Mouse (Mus musculus): ENCODE data around the gene Kazald1. TPM values are rescaled to one million over a fixed set of nuclear protein-coding genes. Genes with fewer than 3 reads are reported as not detected.
A peak's percentile ranks its signal among the peaks of the same experiment; 100 is the strongest.

Gene Kazald1
- total and polyA plus RNA-seq, 3 experiments: 0.27 to 1.2 (median 0.44) TPM

DNA sequence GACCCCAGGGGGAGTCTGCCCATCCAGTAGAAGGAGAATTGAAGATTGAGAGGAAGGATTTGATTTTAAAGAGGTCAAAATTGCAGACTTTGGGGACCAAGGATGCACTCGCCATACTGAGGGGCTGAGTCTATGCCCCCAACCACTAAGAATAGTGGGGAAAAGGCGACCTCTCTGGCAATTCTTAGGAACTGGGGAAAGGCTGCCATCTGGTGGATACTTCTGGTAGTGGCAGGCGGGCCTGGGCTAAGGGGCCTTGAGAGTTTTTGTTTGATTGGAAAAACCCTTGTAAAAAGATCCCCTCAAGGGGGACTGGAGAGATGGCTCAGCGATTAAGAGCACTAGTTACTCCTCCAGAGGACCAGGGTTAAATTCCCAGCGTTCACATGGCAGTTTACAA, 6.2 kb downstream of the Kazald1 start:
- Histone ChIP-seq H3K4me3 (replicated peaks in 1 of 3; ENCODE audit: low read depth in 2 of 3, low read length in 2 of 3, poor library complexity in 1 of 3) (no peak overlapping the region), H3K4me2 (ENCODE audit: insufficient read depth, low read depth, poor library complexity, severe bottlenecking) (no peak overlapping the region), H3K4me1 (ENCODE audit: control insufficient read depth in 1 of 2, insufficient read depth in 2 of 2) (peaks cover 2 to 15% of the 10 kb centered on the region in 2 experiments; a peak in 2 of 4 replicates), H3K79me2 (replicated peaks; ENCODE audit: control insufficient read depth, extremely low read depth, insufficient read depth, poor library complexity, severe bottlenecking) (no peaks in the 10 kb centered on the region), H3K27me3 (replicated peaks) (peaks cover 83% of the 10 kb centered on the region), H3K27ac (ENCODE audit: insufficient read depth, low read depth) (no peak overlapping the region), H3K9ac (ENCODE audit: insufficient read depth, low read depth) (no peak overlapping the region), H3K36me3 (replicated peaks in 1 of 2; ENCODE audit: control insufficient read depth in 1 of 2, insufficient read depth in 1 of 2, low read length in 1 of 2) (no peaks in the 10 kb centered on the region), H3K9me3 (replicated peaks; ENCODE audit: low read length) (peaks cover 15% of the 10 kb centered on the region)
- peak; percentile 45 for DNase-seq (ENCODE audit: extremely low read depth)
- no peak for TF ChIP-seq NELFE (IDR thresholded peaks at IDR 0.05; ENCODE audit: low read depth, low read length)
- peak; percentile 62 for TF ChIP-seq SMC3 (IDR thresholded peaks at IDR 0.05; ENCODE audit: low read depth, low read length)
- TF ChIP-seq CTCF (conservative IDR thresholded peaks at IDR 0.05 in 1 of 2, IDR thresholded peaks at IDR 0.05 in 1 of 2; ENCODE audit: low read depth in 2 of 2, low read length in 2 of 2): peak; percentile 83 to 98
- TF ChIP-seq E2F4 (IDR thresholded peaks at IDR 0.05; ENCODE audit: insufficient replicate concordance, low read depth, low read length): no peak
- TF ChIP-seq UBTF (IDR thresholded peaks at IDR 0.05; ENCODE audit: low read depth, low read length): no peak
- TF ChIP-seq RAD21 (IDR thresholded peaks at IDR 0.05; ENCODE audit: low read depth, low read length): peak; percentile 51
- dilution Hi-C loops (cut with MboI; ENCODE audit: extremely low pct_ligation_motif_present, extremely low pct_unique_long_range_greater_than_20kb, low sequenced_read_pairs): no loop called here
- in situ Hi-C loops (cut with MboI; ENCODE audit: low pct_ligation_motif_present, low pct_unique_long_range_greater_than_20kb, low sequenced_read_pairs): no loop called here

GRCm38 (mm10) chr19:45081841-45082550, 7.0 kb downstream of the Kazald1 start:
- peaks cover 83% of the 10 kb centered on the region for H3K27me3 ChIP-seq (replicated peaks)
- no peaks in the 10 kb centered on the region for H3K36me3 ChIP-seq (replicated peaks in 1 of 2; ENCODE audit: control insufficient read depth in 1 of 2, insufficient read depth in 1 of 2, low read length in 1 of 2)
- no peak overlapping the region for H3K27ac ChIP-seq (ENCODE audit: insufficient read depth, low read depth)
- H3K9me3 ChIP-seq (replicated peaks; ENCODE audit: low read length): peaks cover 15% of the 10 kb centered on the region
- H3K4me3 ChIP-seq (replicated peaks in 1 of 3; ENCODE audit: low read depth in 2 of 3, low read length in 2 of 3, poor library complexity in 1 of 3): no peak overlapping the region
- dilution Hi-C loops (cut with MboI; ENCODE audit: extremely low pct_ligation_motif_present, extremely low pct_unique_long_range_greater_than_20kb, low sequenced_read_pairs): no loop called here
- no peak overlapping the region for H3K9ac ChIP-seq (ENCODE audit: insufficient read depth, low read depth)
- H3K79me2 ChIP-seq (replicated peaks; ENCODE audit: control insufficient read depth, extremely low read depth, insufficient read depth, poor library complexity, severe bottlenecking): no peaks in the 10 kb centered on the region
- peak; percentile 65 for DNase-seq (ENCODE audit: extremely low read depth)
- in situ Hi-C loops (cut with MboI; ENCODE audit: low pct_ligation_motif_present, low pct_unique_long_range_greater_than_20kb, low sequenced_read_pairs): no loop called here
- H3K4me1 ChIP-seq (ENCODE audit: control insufficient read depth in 1 of 2, insufficient read depth in 2 of 2): peaks cover 0 to 8% of the 10 kb centered on the region in 2 experiments; a peak in 2 of 4 replicates
- H3K4me2 ChIP-seq (ENCODE audit: insufficient read depth, low read depth, poor library complexity, severe bottlenecking): no peak overlapping the region
- TF ChIP-seq CTCF (conservative IDR thresholded peaks at IDR 0.05 in 1 of 2, IDR thresholded peaks at IDR 0.05 in 1 of 2; ENCODE audit: low read depth in 2 of 2, low read length in 2 of 2) (peak; percentile 46 to 77; a peak in 3 of 4 replicates), USF2 (conservative IDR thresholded peaks at IDR 0.05; ENCODE audit: low read depth, low read length) (no peak), CHD2 (IDR thresholded peaks at IDR 0.05; ENCODE audit: low read length) (no peak), CHD1 (IDR thresholded peaks at IDR 0.05; ENCODE audit: low read depth, low read length) (no peak), JUND (conservative IDR thresholded peaks at IDR 0.05; ENCODE audit: low read depth, low read length) (no peak), MAZ (IDR thresholded peaks at IDR 0.05; ENCODE audit: low read depth, low read length) (no peak), MXI1 (IDR thresholded peaks at IDR 0.05; ENCODE audit: low read depth, low read length) (no peak), ELF1 (IDR thresholded peaks at IDR 0.05; ENCODE audit: low read depth, low read length) (0 out of 2 replicates have a peak, but pooled peaks have one; percentile 26), GABPA (IDR thresholded peaks at IDR 0.05; ENCODE audit: insufficient replicate concordance, low read depth, low read length) (no peak), ZNF384 (IDR thresholded peaks at IDR 0.05; ENCODE audit: low read depth, low read length) (no peak), MEF2A (IDR thresholded peaks at IDR 0.05; ENCODE audit: borderline replicate concordance, low read depth, low read length) (no peak), SIN3A (IDR thresholded peaks at IDR 0.05; ENCODE audit: low read length) (no peak), HCFC1 (IDR thresholded peaks at IDR 0.05; ENCODE audit: low read depth, low read length) (no peak), USF1 (IDR thresholded peaks at IDR 0.05; ENCODE audit: low read depth, low read length) (no peak), ZKSCAN1 (IDR thresholded peaks at IDR 0.05; ENCODE audit: borderline replicate concordance, low read depth, low read length) (no peak), SMC3 (IDR thresholded peaks at IDR 0.05; ENCODE audit: low read depth, low read length) (peak; percentile 25; the same call in 1 of the 2 replicates), POLR2AphosphoS2 (IDR thresholded peaks at IDR 0.05; ENCODE audit: low read depth, low read length) (no peak), KAT2A (IDR thresholded peaks at IDR 0.05; ENCODE audit: insufficient replicate concordance, low read length) (no peak)

Data from CH12.LX (cell line).